Mouse (Mus musculus): ENCODE measurements around the gene Prss16.

Gene Prss16

GRCm38 (mm10) chr13:22035267-22036148 lies 26.0 kb upstream of the Prss16 start, which contains the start of the genes Hist1h2ah and Hist1h2bk:
TSS of gene Hist1h2ah (minus strand) at chr13:22035568.
TSS of gene Hist1h2bk (plus strand) at chr13:22035870.
- peak; percentile 68 to 81 for DNase-seq

- DNase-seq: no peak
Measured at GRCm38 (mm10) chr13:22034443-22035266, 25.1 kb upstream of the Prss16 start.

- DNase-seq: no peak
Measured at GRCm38 (mm10) chr13:22033741-22034442, 24.4 kb upstream of the Prss16 start.

- no peak for DNase-seq
Measured at GRCm38 (mm10) chr13:22030493-22030892, 21.0 kb upstream of the Prss16 start.

- DNase-seq: peak in 1 of 2 experiments; percentile 19
Measured at GRCm38 (mm10) chr13:22029928-22030327, 20.4 kb upstream of the Prss16 start.

- peak; percentile 95 to 98 for DNase-seq
Measured at GRCm38 (mm10) chr13:22028673-22029460, 19.3 kb upstream of the Prss16 start.

- peak; percentile 72 to 84 for DNase-seq
Measured at GRCm38 (mm10) chr13:22026058-22027031, 16.8 kb upstream of the Prss16 start.

- peak; percentile 69 to 83 for DNase-seq
Measured at GRCm38 (mm10) chr13:22022241-22022640, 12.7 kb upstream of the Prss16 start.

GRCm38 (mm10) chr13:22021581-22021980 lies 12.0 kb upstream of the Prss16 start:
- no peak for DNase-seq

- peak; percentile 27 to 60 for DNase-seq
Measured at GRCm38 (mm10) chr13:22020901-22021339, 11.4 kb upstream of the Prss16 start.

- DNase-seq: no peak
Measured at GRCm38 (mm10) chr13:22019934-22020835, 10.6 kb upstream of the Prss16 start.

- DNase-seq: peak; percentile 44 to 62
Measured at GRCm38 (mm10) chr13:22015479-22016450, 6.2 kb upstream of the Prss16 start.

GRCm38 (mm10) chr13:22014411-22014845 lies 4.9 kb upstream of the Prss16 start:
- no peak for DNase-seq

GRCm38 (mm10) chr13:22013716-22014115 lies 4.2 kb upstream of the Prss16 start:
- DNase-seq: no peak

- DNase-seq: no peak
Measured at GRCm38 (mm10) chr13:22008707-22009106, 835 bp downstream of the Prss16 start.

- no peak for DNase-seq
Measured at GRCm38 (mm10) chr13:22007872-22008271, 1.7 kb downstream of the Prss16 start.

- no peak for DNase-seq
Measured at GRCm38 (mm10) chr13:22007121-22007510, 2.4 kb downstream of the Prss16 start.

Data from cerebellum, postnatal 36 days (tissue).